Mouse (Mus musculus) midbrain, postnatal 0 days (tissue): ENCODE measurements at regions not wholly inside any gene's neighbourhood (a gene's known extent, or its start where the extent isn't known, plus 50 kb on each side); places are given as distances from the start of the nearest gene placed in this dataset.

Source experiments
- ATAC-seq: fragments of 200-750 bp; cut with Nextera tagmentation; 2 replicates; pipeline ENCODE4 v1.8.0; 2017; ENCODE audit warnings: moderate number of reproducible peaks, mild to moderate bottlenecking, moderate TSS enrichment, moderate library complexity; ENCODE audit not compliant: low FRiP score
- DNase-seq: peaks from one replicate; pipeline ENCODE4 v3.0.0-alpha.2; 2015; ENCODE audit warnings: low spot score
- H3K27ac ChIP-seq: fragments of 300-500 bp; sonication (generic); 2 replicates; pipeline ENCODE4 v1.5.1; 2014; ENCODE audit warnings: low read depth, mild to moderate bottlenecking, low read length, mixed read lengths
- H3K27me3 ChIP-seq: fragments of 300-500 bp; sonication (generic); 2 replicates; pipeline ENCODE4 v1.6.1; 2014; ENCODE audit warnings: low read length, control low read depth, mixed read lengths; ENCODE audit not compliant: insufficient read depth
- H3K36me3 ChIP-seq: fragments of 300-500 bp; sonication (generic); 2 replicates; pipeline ENCODE4 v1.6.1; 2014; ENCODE audit warnings: low read length, control low read depth, mixed read lengths; ENCODE audit not compliant: insufficient read depth
- H3K4me1 ChIP-seq: fragments of 300-500 bp; sonication (generic); 2 replicates; pipeline ENCODE4 v1.6.1; 2014; ENCODE audit warnings: mild to moderate bottlenecking, control low read depth, antibody characterized with exemption, low read length, mixed read lengths; ENCODE audit not compliant: insufficient read depth
- H3K4me2 ChIP-seq: fragments of 300-500 bp; sonication (generic); 2 replicates; pipeline ENCODE4 v1.6.1; 2014; ENCODE audit warnings: low read depth, mild to moderate bottlenecking, low read length, mixed read lengths; ENCODE audit not compliant: poor library complexity, severe bottlenecking
- H3K4me3 ChIP-seq: fragments of 300-500 bp; sonication (generic); 2 replicates; pipeline ENCODE4 v1.5.1; 2014; ENCODE audit warnings: low read depth, mild to moderate bottlenecking, low read length, moderate library complexity
- H3K9ac ChIP-seq: fragments of 300-500 bp; sonication (generic); replicated peaks from 2 replicates; pipeline ENCODE4 v1.6.1; 2014; ENCODE audit warnings: mild to moderate bottlenecking, low read length, moderate library complexity, mixed read lengths; ENCODE audit not compliant: poor library complexity, severe bottlenecking
- H3K9me3 ChIP-seq: fragments of 300-500 bp; sonication (generic); 2 replicates; pipeline ENCODE4 v1.6.1; 2016; ENCODE audit warnings: low read length, control low read depth
- CTCF ChIP-seq: IDR thresholded peaks from 2 replicates; pipeline ENCODE4 v1.5.1; 2016; ENCODE audit warnings: antibody characterized with exemption, mild to moderate bottlenecking
- WGBS: fragments of 180-500 bp; shearing (Covaris S2); extraction: QIAGEN DNeasy Blood & Tissue Kit; methylation state at CpG from one replicate; pipeline ENCODE4 v1.1.7; 2014; 5-methylcytosine and 5-hydroxymethylcytosine counted together

DNA sequence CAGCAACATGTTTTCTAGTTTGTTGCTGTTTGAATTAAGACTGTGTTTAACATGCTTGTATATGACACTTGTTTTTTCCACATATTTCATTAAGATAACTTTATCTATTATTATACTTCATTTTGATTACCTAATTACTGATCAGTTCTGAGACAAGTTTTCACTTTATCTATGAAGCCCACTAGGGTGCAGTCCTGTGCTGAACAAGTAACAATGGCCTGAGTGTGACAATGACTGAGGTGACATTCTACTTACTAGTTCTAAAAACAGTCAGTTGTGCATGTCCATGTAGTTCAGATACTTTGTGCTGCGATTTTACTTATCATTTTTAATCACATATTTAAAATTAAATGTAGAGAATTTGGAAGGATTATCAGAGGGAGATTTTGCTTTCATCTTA lies 1795.2 kb upstream of the Gm37988 start:
- TF ChIP-seq CTCF, result peak; percentile 47
- DNase-seq (peak; percentile 22), ATAC-seq (no peak; the same call in 1 of the 2 replicates)
- Histone ChIP-seq H3K27ac (no peak overlapping the region), H3K4me1 (no peaks in the 10 kb centered on the region), H3K36me3 (no peaks in the 10 kb centered on the region), H3K4me3 (no peak overlapping the region), H3K4me2 (no peak overlapping the region), H3K27me3 (no peaks in the 10 kb centered on the region), H3K9ac (no peak overlapping the region), H3K9me3 (no peaks in the 10 kb centered on the region)
- 68% methylated on average over 1 of the region's 1 CpGs for WGBS

DNA sequence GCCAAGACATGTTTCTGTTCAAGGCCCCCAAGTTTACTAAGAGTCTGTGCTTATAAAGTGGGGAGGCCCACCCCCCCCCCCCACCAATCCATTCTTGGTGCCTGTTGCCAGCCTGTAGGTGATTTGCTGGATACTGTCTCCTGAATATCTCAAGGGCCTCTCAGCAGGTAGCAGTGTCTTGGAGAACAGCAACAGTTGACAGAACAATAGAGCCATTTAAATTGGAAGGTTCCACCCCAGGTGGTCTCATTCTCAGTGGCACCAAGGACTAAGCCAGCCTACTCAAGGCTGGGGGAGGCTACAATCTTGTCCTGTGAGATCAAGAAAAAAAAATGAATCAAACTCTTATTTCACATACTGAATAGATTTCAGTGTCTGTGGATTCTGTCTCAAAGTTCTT lies 1744.9 kb upstream of the Gm37988 start:
- DNase-seq (no peak), ATAC-seq (no peak)
- Histone ChIP-seq H3K9ac (no peak overlapping the region), H3K4me2 (no peak overlapping the region), H3K36me3 (no peaks in the 10 kb centered on the region), H3K27ac (no peak overlapping the region), H3K4me1 (no peaks in the 10 kb centered on the region), H3K4me3 (no peak overlapping the region), H3K9me3 (no peaks in the 10 kb centered on the region), H3K27me3 (no peaks in the 10 kb centered on the region)
- no peak for TF ChIP-seq CTCF

DNA sequence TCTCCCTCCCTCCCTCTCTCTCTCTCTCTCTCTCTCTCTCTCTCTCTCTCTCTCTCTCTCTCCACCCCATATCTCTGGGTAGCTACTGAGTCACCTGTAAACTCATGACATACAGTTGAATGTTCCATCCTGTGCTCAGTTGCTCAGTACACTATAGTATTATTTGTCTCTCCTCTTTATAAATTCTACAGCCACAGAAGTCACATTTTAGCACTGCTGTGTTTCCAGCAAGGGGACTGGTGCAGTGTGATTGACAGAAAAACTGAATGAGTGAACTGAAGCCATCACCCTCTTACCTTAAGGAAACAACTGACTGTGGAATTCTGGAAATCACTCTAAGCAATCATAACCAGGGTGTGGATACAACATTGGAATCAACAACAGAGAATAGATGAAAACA lies 1713.3 kb upstream of the Gm37988 start:
- Histone ChIP-seq H3K9me3 (no peaks in the 10 kb centered on the region), H3K27me3 (no peaks in the 10 kb centered on the region), H3K4me2 (no peak overlapping the region), H3K27ac (no peak overlapping the region), H3K36me3 (no peaks in the 10 kb centered on the region), H3K4me1 (no peaks in the 10 kb centered on the region), H3K4me3 (no peak overlapping the region), H3K9ac (no peak overlapping the region)
- no peak for TF ChIP-seq CTCF
- DNase-seq (no peak), ATAC-seq (no peak)

DNA sequence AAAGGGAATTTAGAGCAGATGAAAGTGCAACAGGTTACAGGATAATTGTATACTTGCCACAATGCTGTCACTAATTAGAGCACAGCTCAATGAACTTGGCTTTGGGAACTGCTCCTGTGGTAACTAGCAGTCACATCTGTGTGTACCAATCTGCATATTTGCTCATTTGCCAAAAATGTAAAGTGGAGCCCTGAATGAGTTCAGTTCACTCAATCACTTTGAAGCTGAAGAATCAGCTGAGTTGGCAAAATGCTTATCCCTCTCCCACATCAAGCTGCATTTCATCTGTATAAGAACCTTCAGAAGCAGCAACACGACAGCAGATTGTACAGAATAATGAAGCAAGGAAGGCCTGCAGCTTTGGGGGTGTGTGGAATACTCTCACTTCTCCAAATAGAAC lies 1712.8 kb upstream of the Gm37988 start:
- ATAC-seq, result no peak
- Histone ChIP-seq H3K36me3 (no peaks in the 10 kb centered on the region), H3K27me3 (no peaks in the 10 kb centered on the region), H3K4me3 (no peak overlapping the region), H3K27ac (no peak overlapping the region), H3K4me2 (no peak overlapping the region), H3K4me1 (no peaks in the 10 kb centered on the region), H3K9me3 (no peaks in the 10 kb centered on the region), H3K9ac (no peak overlapping the region)
- TF ChIP-seq CTCF, result no peak
- 57% methylated on average over 1 of the region's 1 CpGs for WGBS
- DNase-seq, result peak; percentile 36

DNA sequence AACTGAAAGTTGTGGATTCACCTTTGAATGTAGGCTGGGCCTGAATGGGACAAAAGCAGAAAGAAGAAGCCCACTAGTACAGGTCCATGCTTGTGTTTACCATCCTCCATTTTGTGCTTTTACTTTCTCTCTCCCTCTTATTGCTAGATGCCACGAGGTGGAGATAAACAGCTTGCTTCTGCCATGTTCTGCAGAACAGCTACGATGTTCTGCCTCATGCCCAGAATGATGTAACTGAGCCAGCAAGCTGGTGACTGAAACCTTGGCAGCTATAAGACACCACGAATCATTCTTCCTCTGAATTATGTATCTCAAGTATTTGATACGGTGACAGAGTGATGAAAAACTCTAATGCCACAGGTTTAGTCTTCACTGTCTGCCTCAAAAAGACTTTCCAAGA lies 1694.1 kb upstream of the Gm37988 start:
- H3K4me2 ChIP-seq, result no peak overlapping the region
- WGBS, result 87% methylated on average over 4 of the region's 4 CpGs
- no peaks in the 10 kb centered on the region for H3K36me3 ChIP-seq
- no peaks in the 10 kb centered on the region for H3K27me3 ChIP-seq
- no peak for ATAC-seq
- DNase-seq, result no peak
- no peaks in the 10 kb centered on the region for H3K4me1 ChIP-seq
- no peak for TF ChIP-seq CTCF
- H3K27ac ChIP-seq, result no peak overlapping the region
- no peak overlapping the region for H3K4me3 ChIP-seq
- H3K9ac ChIP-seq, result no peak overlapping the region
- H3K9me3 ChIP-seq, result no peaks in the 10 kb centered on the region

DNA sequence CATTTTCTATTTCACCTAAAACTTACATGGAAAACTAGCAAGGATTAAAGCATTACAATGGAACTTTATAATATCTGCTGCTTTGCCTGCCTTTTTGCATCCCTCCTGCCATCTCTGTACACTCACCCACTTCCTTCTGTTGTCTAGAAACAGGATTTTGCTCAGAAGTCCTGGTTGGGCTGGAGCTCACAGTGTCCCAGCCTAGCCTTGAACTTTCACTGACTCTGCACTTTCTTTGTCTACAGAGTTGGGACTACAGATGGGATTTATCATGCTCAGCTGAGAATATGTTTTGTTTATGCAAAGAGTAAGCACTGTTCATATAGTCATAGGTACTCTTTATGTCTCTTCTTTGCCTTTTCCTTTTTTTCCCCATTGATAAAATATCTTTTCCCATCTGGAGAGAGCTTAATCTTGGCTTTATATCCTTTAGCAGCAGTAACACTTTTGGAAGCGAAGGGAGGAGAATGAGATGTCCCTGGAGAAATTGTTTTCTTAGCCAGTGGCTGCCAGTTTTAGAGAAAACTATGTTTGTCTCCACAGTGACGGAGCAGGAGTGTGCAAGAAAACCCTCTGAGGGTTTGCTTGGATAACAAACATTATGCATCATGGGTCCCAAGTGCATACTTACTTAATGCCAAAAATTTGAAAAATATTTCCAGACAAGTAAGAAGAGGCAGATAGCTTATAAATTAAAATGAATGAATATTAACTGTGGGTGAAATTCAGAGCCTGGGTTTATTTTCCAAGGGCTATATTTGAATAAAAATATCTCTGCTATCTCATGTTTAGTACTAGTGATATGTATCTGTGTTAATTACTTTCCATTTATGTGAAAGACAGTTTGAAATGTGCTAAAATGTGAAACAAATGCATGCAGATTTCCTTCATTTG lies 1687.9 kb upstream of the Gm37988 start:
- peak; percentile 22 for DNase-seq
- Histone ChIP-seq H3K4me3 (no peak overlapping the region), H3K4me2 (no peak overlapping the region), H3K4me1 (no peaks in the 10 kb centered on the region), H3K9me3 (no peaks in the 10 kb centered on the region), H3K9ac (no peak overlapping the region), H3K27ac (no peak overlapping the region), H3K36me3 (no peaks in the 10 kb centered on the region), H3K27me3 (no peaks in the 10 kb centered on the region)
- TF ChIP-seq CTCF, result no peak
- ATAC-seq, result no peak
- WGBS, result 58% methylated on average over 2 of the region's 2 CpGs
